ENCODE assay signal across 9 mouse cellular contexts in the genomic region with DNA sequence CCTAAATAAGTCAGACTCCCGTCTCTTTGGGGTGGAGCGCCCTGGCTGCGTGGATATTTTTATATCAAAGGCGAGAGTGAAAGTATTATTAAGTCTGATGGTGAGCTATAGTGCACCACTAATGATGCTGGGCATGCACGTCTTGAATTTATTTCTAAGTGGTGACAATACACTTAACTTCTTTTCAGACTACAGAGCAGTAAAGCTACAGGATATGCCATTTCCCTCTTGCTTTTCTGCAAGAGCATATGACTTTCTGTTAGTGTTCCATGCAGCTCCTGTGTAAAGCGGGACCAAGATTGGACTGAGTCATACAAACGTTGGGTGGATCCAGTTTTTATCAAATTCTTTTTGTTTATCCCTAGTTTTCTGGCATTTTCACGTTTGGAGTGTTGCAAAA. TPM values are rescaled to one million over a fixed set of nuclear protein-coding genes. Genes with fewer than 3 reads are reported as not detected.
DNase-seq lines count a peak whose midpoint lies in the region; ATAC-seq and TF ChIP-seq lines count a peak whose summit lies in the region.
"Had no signal": no experiment of that assay in that cellular context is flagged by ENCODE, and none has a peak within 500 bp of the region (broad histone marks: within the 10 kb centered on the region; RNA-seq: fewer than 3 reads in every experiment).

No protein-coding gene starts in this region.

- DNase-seq in forebrain, embryonic 14.5 days (ENCODE audit: low spot score): peak; percentile 18
- peak; percentile 37 for DNase-seq in kidney, postnatal 0 days (ENCODE audit: low spot score)
- no peak for DNase-seq in midbrain, postnatal 0 days (ENCODE audit: low spot score)

- no peak for TF ChIP-seq CTCF in E14TG2a.4 (conservative IDR thresholded peaks at IDR 0.05; ENCODE audit: low read length)
- TF ChIP-seq CTCF in kidney, postnatal 0 days (IDR thresholded peaks at IDR 0.05; ENCODE audit: low read depth): no peak
- TF ChIP-seq CTCF in midbrain, postnatal 0 days (IDR thresholded peaks at IDR 0.05): no peak

- no peak for ATAC-seq in erythroblast, adult 5-6 weeks (replicated peaks; ENCODE audit: low FRiP score, poor library complexity, severe bottlenecking)
- ATAC-seq in forebrain, embryonic 14.5 days: no peak
- ATAC-seq in kidney, postnatal 0 days (replicated peaks; ENCODE audit: low FRiP score, low read depth): no peak
- no peak for ATAC-seq in midbrain, postnatal 0 days (ENCODE audit: low FRiP score)
- ATAC-seq in inflammation-experienced regulatory T-cells, adult 6 months: no peak
- ATAC-seq in monocyte, adult 5-6 weeks (replicated peaks; ENCODE audit: insufficient number of reproducible peaks, low FRiP score, low TSS enrichment, poor library complexity, severe bottlenecking): no peak

- H3K36me3 ChIP-seq in erythroblast, embryonic 14.5 days (ENCODE audit: control insufficient read depth): peaks cover 36% of the 10 kb centered on the region
- peaks cover 24% of the 10 kb centered on the region for H3K36me3 ChIP-seq in E14TG2a.4 (ENCODE audit: insufficient read depth, low read length)
- H3K36me3 ChIP-seq in forebrain, embryonic 14.5 days (ENCODE audit: control insufficient read depth, insufficient read depth, low read length): peaks cover 10% of the 10 kb centered on the region
- H3K36me3 ChIP-seq in kidney, postnatal 0 days (ENCODE audit: insufficient read depth, low read length): peaks cover 13% of the 10 kb centered on the region; the same call in 1 of the 2 replicates
- H3K36me3 ChIP-seq in midbrain, postnatal 0 days (ENCODE audit: insufficient read depth, low read length): no peaks in the 10 kb centered on the region; the same call in 1 of the 2 replicates

- H3K4me1 ChIP-seq in erythroblast, embryonic 14.5 days (ENCODE audit: control insufficient read depth): peaks cover 43% of the 10 kb centered on the region
- peaks cover 39% of the 10 kb centered on the region for H3K4me1 ChIP-seq in E14TG2a.4 (replicated peaks; ENCODE audit: low read depth, low read length)
- peaks cover 11% of the 10 kb centered on the region; the same call in 1 of the 2 replicates for H3K4me1 ChIP-seq in forebrain, embryonic 14.5 days (ENCODE audit: control insufficient read depth, insufficient read depth, low read length)
- peaks cover 13% of the 10 kb centered on the region; the same call in 1 of the 2 replicates for H3K4me1 ChIP-seq in kidney, postnatal 0 days (replicated peaks; ENCODE audit: insufficient read depth, low read length)
- H3K4me1 ChIP-seq in midbrain, postnatal 0 days (ENCODE audit: insufficient read depth, low read length): peaks cover 4% of the 10 kb centered on the region; the same call in 1 of the 2 replicates

- WGBS in forebrain, embryonic 14.5 days: 18% methylated on average over 8 of the region's 8 CpGs
- WGBS in kidney, postnatal 0 days: 14% methylated on average over 8 of the region's 8 CpGs
- 16% methylated on average over 8 of the region's 8 CpGs for WGBS in midbrain, postnatal 0 days

- H3K4me2 ChIP-seq in forebrain, embryonic 14.5 days (ENCODE audit: low read length): peak overlapping the region; percentile 61
- H3K4me2 ChIP-seq in kidney, postnatal 0 days (ENCODE audit: low read length): peak overlapping the region; percentile 65
- peak overlapping the region; percentile 99 for H3K4me2 ChIP-seq in midbrain, postnatal 0 days (ENCODE audit: low read depth, low read length, poor library complexity, severe bottlenecking)

- peak overlapping the region; percentile 99 for H3K4me3 ChIP-seq in erythroblast, embryonic 14.5 days (replicated peaks)
- peak overlapping the region; percentile 97 for H3K4me3 ChIP-seq in E14TG2a.4 (replicated peaks; ENCODE audit: low read length)
- H3K4me3 ChIP-seq in forebrain, embryonic 14.5 days (ENCODE audit: low read depth, low read length): peak overlapping the region; percentile 67
- H3K4me3 ChIP-seq in kidney, postnatal 0 days (replicated peaks; ENCODE audit: low read depth, low read length): peak overlapping the region; percentile 78
- peak overlapping the region; percentile 73 for H3K4me3 ChIP-seq in midbrain, postnatal 0 days (ENCODE audit: low read depth, low read length)

- H3K27ac ChIP-seq in forebrain, embryonic 14.5 days (ENCODE audit: low read depth, low read length): 0 out of 2 replicates have a peak overlapping the region, but pooled peaks have one; percentile 88
- H3K27ac ChIP-seq in kidney, postnatal 0 days: peak overlapping the region; percentile 80
- H3K27ac ChIP-seq in midbrain, postnatal 0 days (ENCODE audit: low read depth, low read length): peak overlapping the region; percentile 55; the same call in 1 of the 2 replicates

- no peaks in the 10 kb centered on the region for H3K27me3 ChIP-seq in erythroblast, embryonic 14.5 days (ENCODE audit: control insufficient read depth)
- H3K27me3 ChIP-seq in E14TG2a.4 (ENCODE audit: insufficient read depth, low read length): no peaks in the 10 kb centered on the region
- H3K27me3 ChIP-seq in forebrain, embryonic 14.5 days (replicated peaks; ENCODE audit: control insufficient read depth, insufficient read depth, low read length): no peaks in the 10 kb centered on the region
- no peaks in the 10 kb centered on the region for H3K27me3 ChIP-seq in kidney, postnatal 0 days (ENCODE audit: insufficient read depth, low read length)
- H3K27me3 ChIP-seq in midbrain, postnatal 0 days (ENCODE audit: insufficient read depth, low read length): no peaks in the 10 kb centered on the region
- H3K27me3 ChIP-seq: Patski had no signal

- H3K9ac ChIP-seq in forebrain, embryonic 14.5 days (ENCODE audit: low read length): peak overlapping the region; percentile 64
- peak overlapping the region; percentile 44; the same call in 1 of the 2 replicates for H3K9ac ChIP-seq in kidney, postnatal 0 days (ENCODE audit: low read depth, low read length)
- peak overlapping the region; percentile 50; the same call in 1 of the 2 replicates for H3K9ac ChIP-seq in midbrain, postnatal 0 days (replicated peaks; ENCODE audit: low read length, poor library complexity, severe bottlenecking)

- H3K9me3 ChIP-seq in erythroblast, embryonic 14.5 days (ENCODE audit: control insufficient read depth, low read length): peaks cover 2% of the 10 kb centered on the region; the same call in 1 of the 2 replicates
- H3K9me3 ChIP-seq in E14TG2a.4 (ENCODE audit: low read length): no peaks in the 10 kb centered on the region
- H3K9me3 ChIP-seq in forebrain, embryonic 14.5 days (replicated peaks; ENCODE audit: control insufficient read depth, low read length): no peaks in the 10 kb centered on the region
- H3K9me3 ChIP-seq in kidney, postnatal 0 days (replicated peaks; ENCODE audit: low read length): no peaks in the 10 kb centered on the region
- no peaks in the 10 kb centered on the region for H3K9me3 ChIP-seq in midbrain, postnatal 0 days (ENCODE audit: low read length)

RNA-seq across cellular contexts. Expression of gene Fbxo5, which starts 1.0 kb away (rescaled TPM):
- 2.7 and 3.4 TPM in 2 replicates for polyA plus RNA-seq in erythroblast, embryonic 14.5 days (2012)
- total RNA-seq in erythroblast, adult 5-6 weeks (2015; ENCODE audit: low replicate concordance): 36.2 and 37.9 TPM in 2 replicates
- 23.9 and 53.4 TPM in 2 replicates for total RNA-seq in erythroblast, adult 5-6 weeks (2017; ENCODE audit: low replicate concordance)
- 32.4 and 43.7 TPM in 2 replicates for polyA plus RNA-seq in forebrain, embryonic 14.5 days (2014; fragmentation: Nextera tagmentation; extraction: Ambion mirVana)
- polyA plus RNA-seq in kidney, postnatal 0 days (2015; fragmentation: Nextera tagmentation; extraction: Ambion mirVana): 29.3 and 38.3 TPM in 2 replicates
- total RNA-seq in midbrain, postnatal 0 days (2014; rRNA removed): 3.2 and 4.2 TPM in 2 replicates
- polyA plus RNA-seq in midbrain, postnatal 0 days (2015; fragmentation: Nextera tagmentation; extraction: Ambion mirVana): 6.0 and 7.2 TPM in 2 replicates
- 10 to 100 TPM; 13.7 to 95.2 (median 16.8) TPM for polyA plus RNA-seq in inflammation-experienced regulatory T-cells, adult 6 months (2017; shearing (Covaris generic))
- total RNA-seq in monocyte, adult 5-6 weeks (2017): 4.9 to 5.9 TPM (median 5.1 TPM) in 3 replicates

RNA-seq across cellular contexts. Expression of gene Mtrf1l, which starts 17.3 kb away (rescaled TPM):
- 0.15 and 0.25 TPM in 2 replicates for polyA plus RNA-seq in erythroblast, embryonic 14.5 days (2012)
- 1.7 and 20.2 TPM in 2 replicates for total RNA-seq in erythroblast, adult 5-6 weeks (2015; ENCODE audit: low replicate concordance)
- 8.6 and 19.3 TPM in 2 replicates for total RNA-seq in erythroblast, adult 5-6 weeks (2017; ENCODE audit: low replicate concordance)
- 11.6 and 14.8 TPM in 2 replicates for polyA plus RNA-seq in forebrain, embryonic 14.5 days (2014; fragmentation: Nextera tagmentation; extraction: Ambion mirVana)
- polyA plus RNA-seq in kidney, postnatal 0 days (2015; fragmentation: Nextera tagmentation; extraction: Ambion mirVana): 13.1 and 13.3 TPM in 2 replicates
- total RNA-seq in midbrain, postnatal 0 days (2014; rRNA removed): 8.9 and 12.6 TPM in 2 replicates
- 5.2 and 5.4 TPM in 2 replicates for polyA plus RNA-seq in midbrain, postnatal 0 days (2015; fragmentation: Nextera tagmentation; extraction: Ambion mirVana)
- 1 to 10 TPM; 3.6 to 9.8 (median 5.2) TPM for polyA plus RNA-seq in inflammation-experienced regulatory T-cells, adult 6 months (2017; shearing (Covaris generic))
- total RNA-seq in monocyte, adult 5-6 weeks (2017): 8.6 to 33.0 TPM (median 15.9 TPM) in 3 replicates
